Mouse (Mus musculus) intestine, postnatal 0 days (tissue): Measurements from ENCODE around the gene Nmd3. TPM values are rescaled to one million over a fixed set of nuclear protein-coding genes. Genes with fewer than 3 reads are reported as not detected.

Experiments
- ATAC-seq: fragments of 200-750 bp; cut with Nextera tagmentation; 2 replicates; pipeline ENCODE4 v1.8.0; 2017; ENCODE audit warnings: mild to moderate bottlenecking, moderate TSS enrichment, moderate library complexity
- H3K27ac ChIP-seq: fragments of 300-500 bp; sonication (generic); 2 replicates; pipeline ENCODE4 v1.5.1; 2014; ENCODE audit warnings: mild to moderate bottlenecking, low read depth, low read length, moderate library complexity
- H3K27me3 ChIP-seq: fragments of 300-500 bp; sonication (generic); replicated peaks from 2 replicates; pipeline ENCODE4 v1.6.1; 2014; ENCODE audit warnings: low read length, mixed read lengths; ENCODE audit not compliant: control insufficient read depth, insufficient read depth
- H3K36me3 ChIP-seq: fragments of 300-500 bp; sonication (generic); 2 replicates; pipeline ENCODE4 v1.6.1; 2014; ENCODE audit warnings: mild to moderate bottlenecking, moderate library complexity; ENCODE audit not compliant: control insufficient read depth, insufficient read depth
- H3K4me1 ChIP-seq: fragments of 300-500 bp; sonication (generic); replicated peaks from 2 replicates; pipeline ENCODE4 v1.6.1; 2014; ENCODE audit warnings: antibody characterized with exemption, low read length, mixed read lengths; ENCODE audit not compliant: control insufficient read depth, insufficient read depth
- H3K4me2 ChIP-seq: fragments of 300-500 bp; sonication (generic); replicated peaks from 2 replicates; pipeline ENCODE4 v1.6.1; 2014; ENCODE audit warnings: low read depth, mild to moderate bottlenecking, moderate library complexity
- H3K4me3 ChIP-seq: fragments of 300-500 bp; sonication (generic); 2 replicates; pipeline ENCODE4 v1.5.1; 2014; ENCODE audit warnings: low read depth, low read length
- H3K9ac ChIP-seq: fragments of 300-500 bp; sonication (generic); 2 replicates; pipeline ENCODE4 v1.6.1; 2014; ENCODE audit warnings: mild to moderate bottlenecking, low read depth, low read length
- H3K9me3 ChIP-seq: fragments of 300-500 bp; sonication (generic); 2 replicates; pipeline ENCODE4 v1.6.1; 2016; ENCODE audit warnings: mixed run types; ENCODE audit not compliant: control insufficient read depth
- CTCF ChIP-seq: sonication (generic); IDR thresholded peaks from 2 replicates; pipeline ENCODE4 v1.5.1; 2016; ENCODE audit warnings: low read depth, mild to moderate bottlenecking, control low read depth, antibody characterized with exemption, moderate library complexity
- WGBS: fragments of 180-500 bp; shearing (Covaris S2); extraction: QIAGEN DNeasy Blood & Tissue Kit; methylation state at CpG from one replicate; pipeline ENCODE4 v1.1.7; 2014; 5-methylcytosine and 5-hydroxymethylcytosine counted together
- polyA plus RNA-seq: library from polyadenylated mRNA; unstranded; fragments of >200 nt; fragmentation: Nextera tagmentation; extraction: Ambion mirVana; gene quantifications from 2 replicates; pipeline ENCODE4 v1.2.1, GENCODE M21; 2015

Gene Nmd3
- 71.5 and 72.7 TPM in 2 replicates for polyA plus RNA-seq

DNA sequence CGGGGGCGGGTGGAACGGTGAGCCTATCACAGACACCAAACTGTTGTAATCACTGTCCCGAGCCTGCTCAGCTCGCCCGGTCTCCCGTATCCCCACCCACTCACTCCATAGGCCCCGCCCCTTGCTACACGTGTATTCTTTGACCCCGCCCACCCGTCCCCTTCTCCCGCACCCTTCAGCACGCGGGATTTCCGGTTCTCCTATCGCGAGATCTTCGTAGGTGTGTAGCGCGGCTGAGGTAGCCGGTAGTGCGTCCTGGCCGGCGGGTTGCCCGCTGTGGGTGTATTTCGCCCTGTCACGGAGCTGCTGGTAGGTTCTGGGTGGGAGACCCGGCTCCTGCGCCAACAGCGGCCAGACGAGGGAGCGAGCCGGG lies at the start of gene Nmd3:
Gene Nmd3 (plus strand): TSS at position 172 of the 373 bp plus-strand sequence.
- Histone ChIP-seq H3K9ac (peak within 1 kb of the TSS; percentile 92), H3K36me3 (peaks cover 2% of the 10 kb centered on the region; the same call in 1 of the 2 replicates), H3K27ac (peak within 1 kb of the TSS; percentile 88), H3K4me2 (peak within 1 kb of the TSS; percentile 90), H3K9me3 (no peaks in the 10 kb centered on the region), H3K27me3 (no peaks in the 10 kb centered on the region), H3K4me3 (peak within 1 kb of the TSS; percentile 94), H3K4me1 (0 out of 2 replicates have a peak, but pooled peaks cover 2% of the 10 kb centered on the region)
- 0% methylated on average over 33 of the region's 33 CpGs for WGBS
- 0 out of 2 replicates have a peak, but pooled peaks have one; percentile 9 for TF ChIP-seq CTCF
- peak; percentile 99 for ATAC-seq

DNA sequence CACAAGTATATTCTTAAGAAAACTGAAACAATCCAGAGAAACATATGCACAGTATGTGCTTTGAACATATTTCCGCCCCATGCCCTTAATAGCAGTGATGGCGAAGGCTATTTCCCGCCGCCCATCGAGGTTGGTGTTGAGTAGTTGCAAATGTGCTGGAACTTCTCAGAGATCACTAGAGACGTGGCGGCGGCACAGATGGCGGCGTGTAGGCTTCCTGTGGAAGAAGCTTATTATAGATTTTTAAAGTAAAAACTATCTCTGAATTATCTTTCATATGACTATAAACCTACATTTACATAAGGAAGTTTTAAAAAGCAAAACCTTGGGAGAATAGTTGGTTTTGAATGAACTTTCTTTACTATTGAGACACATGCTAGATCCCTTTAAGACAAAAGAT lies 48.4 kb upstream of the Nmd3 start:
- Histone ChIP-seq H3K4me2 (no peak overlapping the region), H3K4me3 (no peak overlapping the region), H3K9me3 (no peaks in the 10 kb centered on the region), H3K36me3 (no peaks in the 10 kb centered on the region), H3K9ac (no peak overlapping the region), H3K4me1 (no peaks in the 10 kb centered on the region), H3K27ac (no peak overlapping the region), H3K27me3 (no peaks in the 10 kb centered on the region)
- WGBS: 94% methylated on average over 10 of the region's 10 CpGs
- TF ChIP-seq CTCF: no peak
- ATAC-seq: no peak

DNA sequence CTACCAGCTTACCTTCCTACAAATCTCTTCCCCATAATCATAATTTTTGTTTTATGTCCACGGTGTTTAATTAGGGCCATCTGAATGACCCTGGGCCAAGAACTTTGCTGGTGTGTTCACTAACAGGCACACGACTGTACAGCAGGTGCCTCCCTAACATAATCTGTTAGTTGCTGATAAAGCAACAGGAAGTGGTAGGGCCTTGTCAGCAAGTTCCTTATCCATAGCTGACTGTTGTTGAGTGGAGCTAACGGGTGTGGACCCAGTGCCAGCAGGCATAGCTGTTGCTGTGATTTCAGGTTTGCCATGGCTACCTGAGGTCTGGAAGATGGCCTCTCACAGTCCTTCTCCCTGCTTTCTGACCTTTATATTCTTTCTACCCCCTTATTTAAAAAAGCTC lies 47.6 kb upstream of the Nmd3 start:
- WGBS: 23% methylated on average over 3 of the region's 3 CpGs
- H3K36me3 ChIP-seq: no peaks in the 10 kb centered on the region
- ATAC-seq: peak; percentile 73

DNA sequence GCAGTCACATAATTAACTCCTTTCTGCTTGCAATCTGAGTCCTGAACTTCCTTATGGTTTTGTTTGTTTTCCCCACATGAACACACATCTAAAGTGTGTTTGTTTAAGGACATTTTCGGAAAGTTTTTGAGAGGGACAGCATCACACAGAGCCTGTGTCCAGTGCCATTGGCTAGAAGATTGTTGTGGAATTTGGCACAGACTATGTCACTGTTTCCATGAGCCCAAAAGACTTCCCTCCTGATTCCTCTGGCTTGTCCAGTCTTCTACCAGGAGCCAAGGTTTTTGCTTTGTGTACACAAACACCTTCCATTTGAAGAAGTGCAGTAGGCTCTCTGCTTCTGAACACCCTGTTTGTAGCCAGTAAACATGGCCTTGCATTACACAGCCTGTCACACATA lies 32.0 kb upstream of the Nmd3 start:
- no peaks in the 10 kb centered on the region for H3K36me3 ChIP-seq
- no peak for TF ChIP-seq CTCF
- H3K4me1 ChIP-seq: no peaks in the 10 kb centered on the region
- H3K9me3 ChIP-seq: no peaks in the 10 kb centered on the region
- no peaks in the 10 kb centered on the region for H3K27me3 ChIP-seq
- no peak overlapping the region for H3K4me3 ChIP-seq
- H3K4me2 ChIP-seq: no peak overlapping the region
- no peak overlapping the region for H3K9ac ChIP-seq
- WGBS: 35% methylated on average over 1 of the region's 1 CpGs
- ATAC-seq: no peak
- no peak overlapping the region for H3K27ac ChIP-seq

More for the DNA sequence above, 47.6 kb upstream of the Nmd3 start:
- Histone ChIP-seq H3K4me1 (no peaks in the 10 kb centered on the region), H3K4me3 (no peak overlapping the region), H3K9me3 (no peaks in the 10 kb centered on the region), H3K9ac (no peak overlapping the region), H3K4me2 (no peak overlapping the region), H3K27ac (no peak overlapping the region), H3K27me3 (no peaks in the 10 kb centered on the region)
- peak; percentile 18; the same call in 1 of the 2 replicates for TF ChIP-seq CTCF

DNA sequence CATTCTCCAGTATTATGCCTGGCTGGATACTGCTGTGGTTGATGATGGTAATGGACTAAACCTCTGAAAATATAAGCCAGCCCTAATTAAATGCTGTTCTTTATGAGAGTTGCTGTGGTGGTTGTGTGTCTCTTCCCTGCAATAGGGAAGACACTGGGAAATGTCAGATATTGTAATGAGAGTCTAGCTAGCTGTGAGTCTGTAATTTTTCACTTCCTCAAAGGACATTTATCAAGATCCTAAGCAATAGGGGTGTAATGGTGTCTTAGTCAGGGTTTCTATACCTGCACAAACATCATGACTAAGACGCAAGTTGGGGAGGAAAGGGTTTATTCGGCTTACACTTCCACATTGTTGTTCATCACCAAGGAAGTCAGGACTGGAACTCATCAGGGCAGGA lies 30.8 kb upstream of the Nmd3 start:
- no peak for TF ChIP-seq CTCF
- no peaks in the 10 kb centered on the region for H3K36me3 ChIP-seq
- WGBS: 90% methylated on average over 2 of the region's 2 CpGs
- no peaks in the 10 kb centered on the region for H3K9me3 ChIP-seq
- no peak for ATAC-seq
- H3K4me2 ChIP-seq: no peak overlapping the region
- H3K4me1 ChIP-seq: no peaks in the 10 kb centered on the region
- H3K9ac ChIP-seq: no peak overlapping the region
- H3K4me3 ChIP-seq: no peak overlapping the region
- no peak overlapping the region for H3K27ac ChIP-seq
- no peaks in the 10 kb centered on the region for H3K27me3 ChIP-seq

DNA sequence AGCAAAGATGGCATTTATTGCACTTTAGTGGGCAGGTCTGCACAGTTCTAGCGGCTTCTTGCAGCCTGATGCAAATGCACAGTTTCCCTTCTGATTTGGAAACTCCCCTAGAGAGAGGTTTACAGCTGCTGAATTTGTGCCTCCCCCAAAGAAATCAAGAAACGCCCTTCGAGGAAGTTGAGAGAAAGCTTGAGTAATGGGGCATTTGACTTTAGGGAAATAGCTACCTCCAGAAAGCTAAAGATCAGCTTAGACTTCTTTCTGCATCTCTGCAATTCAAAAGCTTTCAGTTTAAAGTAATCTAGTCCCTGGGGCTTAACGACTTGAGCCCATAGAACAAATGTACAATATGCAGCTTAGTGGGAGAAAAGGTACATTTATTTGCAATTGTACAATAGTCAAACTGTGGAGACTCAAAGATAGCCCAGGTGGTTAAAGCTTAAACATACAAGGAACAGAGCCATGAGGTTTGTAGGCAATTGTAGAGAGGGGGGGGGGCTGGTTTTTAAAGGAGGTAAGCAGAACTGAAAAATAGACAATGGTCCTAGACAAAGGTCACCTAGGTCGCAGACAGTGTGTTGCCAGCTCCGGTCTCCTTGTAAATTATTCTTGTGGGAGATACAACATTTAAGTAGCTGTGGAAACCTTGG lies 21.8 kb upstream of the Nmd3 start:
- no peak overlapping the region for H3K9ac ChIP-seq
- no peaks in the 10 kb centered on the region for H3K27me3 ChIP-seq
- H3K9me3 ChIP-seq: no peaks in the 10 kb centered on the region
- 55% methylated on average over 6 of the region's 6 CpGs for WGBS
- no peak overlapping the region for H3K4me2 ChIP-seq
- no peak overlapping the region for H3K4me3 ChIP-seq
- H3K27ac ChIP-seq: no peak overlapping the region
- no peaks in the 10 kb centered on the region for H3K4me1 ChIP-seq
- no peak for TF ChIP-seq CTCF
- no peaks in the 10 kb centered on the region for H3K36me3 ChIP-seq
- ATAC-seq: no peak
